Mouse (Mus musculus) midbrain, embryonic 12.5 days (tissue): ENCODE results near the gene Prkcq. TPM values are rescaled to one million over a fixed set of nuclear protein-coding genes. Genes with fewer than 3 reads are reported as not detected.

Source experiments
- ATAC-seq: fragments of 200-750 bp; cut with Nextera tagmentation; 2 replicates; pipeline ENCODE4 v1.8.0; 2017; ENCODE audit warnings: low read depth, moderate TSS enrichment, moderate library complexity; ENCODE audit not compliant: low FRiP score
- H3K27ac ChIP-seq: fragments of 300-500 bp; sonication (generic); replicated peaks from 2 replicates; pipeline ENCODE4 v1.5.1; 2016; ENCODE audit warnings: mild to moderate bottlenecking
- H3K27me3 ChIP-seq: fragments of 300-500 bp; sonication (generic); 2 replicates; pipeline ENCODE4 v1.6.1; 2016; ENCODE audit warnings: mild to moderate bottlenecking
- H3K36me3 ChIP-seq: fragments of 300-500 bp; sonication (generic); 2 replicates; pipeline ENCODE4 v1.6.1; 2016
- H3K4me1 ChIP-seq: fragments of 300-500 bp; sonication (generic); 2 replicates; pipeline ENCODE4 v1.6.1; 2016
- H3K4me2 ChIP-seq: fragments of 300-500 bp; sonication (generic); replicated peaks from 2 replicates; pipeline ENCODE4 v1.6.1; 2016; ENCODE audit warnings: mild to moderate bottlenecking, moderate library complexity
- H3K4me3 ChIP-seq: fragments of 300-500 bp; sonication (generic); 2 replicates; pipeline ENCODE4 v1.5.1; 2016; ENCODE audit warnings: mild to moderate bottlenecking
- H3K9ac ChIP-seq: fragments of 300-500 bp; sonication (generic); replicated peaks from 2 replicates; pipeline ENCODE4 v1.6.1; 2016; ENCODE audit warnings: mild to moderate bottlenecking, moderate library complexity
- H3K9me3 ChIP-seq: fragments of 300-500 bp; sonication (generic); 2 replicates; pipeline ENCODE4 v1.6.1; 2016; ENCODE audit warnings: mild to moderate bottlenecking
- WGBS: fragments of 180-500 bp; shearing (Covaris S2); methylation state at CpG from one replicate; pipeline ENCODE4 v1.1.7; 2016; 5-methylcytosine and 5-hydroxymethylcytosine counted together
- polyA plus RNA-seq: library from polyadenylated mRNA; unstranded; fragments of >200 nt; fragmentation: Nextera tagmentation; extraction: Ambion mirVana; gene quantifications from 2 replicates; pipeline ENCODE4 v1.2.1, GENCODE M21; 2016

Gene Prkcq
- polyA plus RNA-seq, 1 experiment from 2014 or later, result 1.8 TPM

- Histone ChIP-seq H3K27ac (no peak overlapping the region), H3K4me1 (no peaks in the 10 kb centered on the region), H3K4me3 (no peak overlapping the region), H3K27me3 (no peaks in the 10 kb centered on the region), H3K9me3 (no peaks in the 10 kb centered on the region), H3K36me3 (no peaks in the 10 kb centered on the region), H3K4me2 (no peak overlapping the region), H3K9ac (no peak overlapping the region)
- no peak for ATAC-seq
- WGBS, result 64% methylated on average over 3 of the region's 3 CpGs
These were observed 59.2 kb downstream of the Prkcq start for GRCm38 (mm10) chr2:11231118-11231517.

GRCm38 (mm10) chr2:11231988-11232387 lies 60.1 kb downstream of the Prkcq start:
- no peaks in the 10 kb centered on the region for H3K27me3 ChIP-seq
- H3K9me3 ChIP-seq, result no peaks in the 10 kb centered on the region
- H3K4me2 ChIP-seq, result no peak overlapping the region
- ATAC-seq, result no peak
- no peak overlapping the region for H3K4me3 ChIP-seq
- WGBS, result 90% methylated on average over 5 of the region's 5 CpGs
- H3K4me1 ChIP-seq, result no peaks in the 10 kb centered on the region
- H3K9ac ChIP-seq, result no peak overlapping the region
- H3K27ac ChIP-seq, result no peak overlapping the region
- H3K36me3 ChIP-seq, result no peaks in the 10 kb centered on the region

- Histone ChIP-seq H3K9ac (no peak overlapping the region), H3K27ac (no peak overlapping the region), H3K9me3 (no peaks in the 10 kb centered on the region), H3K36me3 (no peaks in the 10 kb centered on the region), H3K27me3 (no peaks in the 10 kb centered on the region), H3K4me2 (no peak overlapping the region), H3K4me3 (no peak overlapping the region), H3K4me1 (no peaks in the 10 kb centered on the region)
- no peak for ATAC-seq
- 90% methylated on average over 4 of the region's 4 CpGs for WGBS
These were observed 66.3 kb downstream of the Prkcq start for GRCm38 (mm10) chr2:11238254-11238653.

GRCm38 (mm10) chr2:11239523-11239922 lies 67.6 kb downstream of the Prkcq start:
- Histone ChIP-seq H3K9me3 (no peaks in the 10 kb centered on the region), H3K9ac (no peak overlapping the region), H3K4me1 (no peaks in the 10 kb centered on the region), H3K36me3 (no peaks in the 10 kb centered on the region), H3K4me3 (no peak overlapping the region), H3K4me2 (no peak overlapping the region), H3K27ac (no peak overlapping the region), H3K27me3 (no peaks in the 10 kb centered on the region)
- no peak for ATAC-seq

GRCm38 (mm10) chr2:11245926-11246325 lies 74.0 kb downstream of the Prkcq start:
- 80% methylated on average over 7 of the region's 7 CpGs for WGBS
- no peaks in the 10 kb centered on the region for H3K9me3 ChIP-seq
- no peak overlapping the region for H3K27ac ChIP-seq
- H3K4me3 ChIP-seq, result no peak overlapping the region
- no peaks in the 10 kb centered on the region; the same call in 1 of the 2 replicates for H3K27me3 ChIP-seq
- no peak overlapping the region for H3K9ac ChIP-seq
- no peaks in the 10 kb centered on the region for H3K36me3 ChIP-seq
- H3K4me1 ChIP-seq, result no peaks in the 10 kb centered on the region
- no peak overlapping the region for H3K4me2 ChIP-seq
- no peak for ATAC-seq

GRCm38 (mm10) chr2:11253945-11254344 lies 82.0 kb downstream of the Prkcq start:
- Histone ChIP-seq H3K36me3 (no peaks in the 10 kb centered on the region), H3K4me1 (no peaks in the 10 kb centered on the region), H3K4me2 (no peak overlapping the region), H3K27me3 (no peaks in the 10 kb centered on the region), H3K9ac (no peak overlapping the region), H3K9me3 (no peaks in the 10 kb centered on the region), H3K4me3 (no peak overlapping the region), H3K27ac (no peak overlapping the region)
- WGBS, result 62% methylated on average over 8 of the region's 8 CpGs
- no peak for ATAC-seq

- H3K4me2 ChIP-seq, result no peak overlapping the region
- H3K4me1 ChIP-seq, result no peaks in the 10 kb centered on the region
- H3K27ac ChIP-seq, result no peak overlapping the region
- no peaks in the 10 kb centered on the region for H3K9me3 ChIP-seq
- H3K27me3 ChIP-seq, result no peaks in the 10 kb centered on the region
- 93% methylated on average over 4 of the region's 4 CpGs for WGBS
- H3K36me3 ChIP-seq, result no peaks in the 10 kb centered on the region
- no peak overlapping the region for H3K9ac ChIP-seq
- no peak overlapping the region for H3K4me3 ChIP-seq
- ATAC-seq, result no peak
These were observed 82.5 kb downstream of the Prkcq start for GRCm38 (mm10) chr2:11254446-11254845.

- H3K27ac ChIP-seq, result no peak overlapping the region
- H3K36me3 ChIP-seq, result no peaks in the 10 kb centered on the region
- no peaks in the 10 kb centered on the region for H3K27me3 ChIP-seq
- ATAC-seq, result no peak
- WGBS, result 83% methylated on average over 6 of the region's 6 CpGs
- H3K9me3 ChIP-seq, result no peaks in the 10 kb centered on the region
- H3K4me2 ChIP-seq, result no peak overlapping the region
- no peak overlapping the region for H3K9ac ChIP-seq
- no peak overlapping the region for H3K4me3 ChIP-seq
- no peaks in the 10 kb centered on the region for H3K4me1 ChIP-seq
These were observed 85.4 kb downstream of the Prkcq start for GRCm38 (mm10) chr2:11257260-11257850.

GRCm38 (mm10) chr2:11258181-11258580 lies 86.3 kb downstream of the Prkcq start:
- Histone ChIP-seq H3K4me2 (no peak overlapping the region), H3K9me3 (no peaks in the 10 kb centered on the region), H3K27ac (no peak overlapping the region), H3K9ac (no peak overlapping the region), H3K27me3 (no peaks in the 10 kb centered on the region), H3K4me1 (no peaks in the 10 kb centered on the region), H3K36me3 (no peaks in the 10 kb centered on the region), H3K4me3 (no peak overlapping the region)
- no peak for ATAC-seq
- 89% methylated on average over 1 of the region's 1 CpGs for WGBS

GRCm38 (mm10) chr2:11259361-11259760 lies 87.5 kb downstream of the Prkcq start:
- Histone ChIP-seq H3K27me3 (no peaks in the 10 kb centered on the region), H3K4me3 (no peak overlapping the region), H3K36me3 (no peaks in the 10 kb centered on the region), H3K4me1 (no peaks in the 10 kb centered on the region), H3K9ac (no peak overlapping the region), H3K9me3 (no peaks in the 10 kb centered on the region), H3K4me2 (no peak overlapping the region), H3K27ac (no peak overlapping the region)
- no peak for ATAC-seq
- WGBS, result 83% methylated on average over 5 of the region's 5 CpGs

GRCm38 (mm10) chr2:11264836-11265235 lies 92.9 kb downstream of the Prkcq start:
- no peak overlapping the region for H3K27ac ChIP-seq
- 93% methylated on average over 5 of the region's 5 CpGs for WGBS
- no peak for ATAC-seq

GRCm38 (mm10) chr2:11265455-11265854 lies 93.5 kb downstream of the Prkcq start:
- Histone ChIP-seq H3K27ac (no peak overlapping the region), H3K9ac (no peak overlapping the region), H3K4me3 (no peak overlapping the region), H3K4me1 (no peaks in the 10 kb centered on the region), H3K9me3 (no peaks in the 10 kb centered on the region), H3K36me3 (no peaks in the 10 kb centered on the region), H3K4me2 (no peak overlapping the region), H3K27me3 (no peaks in the 10 kb centered on the region)
- WGBS, result 80% methylated on average over 9 of the region's 9 CpGs
- ATAC-seq, result no peak

More at GRCm38 (mm10) chr2:11264836-11265235, 92.9 kb downstream of the Prkcq start:
- Histone ChIP-seq H3K4me2 (no peak overlapping the region), H3K9me3 (no peaks in the 10 kb centered on the region), H3K36me3 (no peaks in the 10 kb centered on the region), H3K4me1 (no peaks in the 10 kb centered on the region), H3K9ac (no peak overlapping the region), H3K27me3 (no peaks in the 10 kb centered on the region), H3K4me3 (no peak overlapping the region)

GRCm38 (mm10) chr2:11266294-11266693 lies 94.4 kb downstream of the Prkcq start:
- no peaks in the 10 kb centered on the region for H3K9me3 ChIP-seq
- H3K9ac ChIP-seq, result no peak overlapping the region
- H3K4me3 ChIP-seq, result no peak overlapping the region
- no peaks in the 10 kb centered on the region for H3K27me3 ChIP-seq
- H3K36me3 ChIP-seq, result no peaks in the 10 kb centered on the region
- no peaks in the 10 kb centered on the region for H3K4me1 ChIP-seq
- no peak overlapping the region for H3K27ac ChIP-seq
- H3K4me2 ChIP-seq, result no peak overlapping the region
- ATAC-seq, result no peak
- 73% methylated on average over 5 of the region's 5 CpGs for WGBS
